Mouse (Mus musculus) layer of hippocampus, adult 8-10 months (tissue): Measurements from ENCODE around the gene Nxpe4. TPM values are rescaled to one million over a fixed set of nuclear protein-coding genes. Genes with fewer than 3 reads are reported as not detected.
A peak's percentile ranks its signal among the peaks of the same experiment; 100 is the strongest.

Experiments used
- DNase-seq, 2 experiments: peaks; one replicate each; pipeline ENCODE4 v3.0.0; 2022; ENCODE audit warnings: low spot score in 2 of 2
- total RNA-seq, 4 experiments: library from RNA; stranded (reverse); gene quantifications; 2 replicates each; pipeline ENCODE4 v1.2.4; 2022

Gene Nxpe4
- total RNA-seq, 4 experiments from 2014 or later, result 7.3 to 11.4 (median 9.7) TPM

- DNase-seq, result no peak
These were observed 154.0 kb downstream of the Nxpe4 start for GRCm38 (mm10) chr9:48315825-48316224.

DNA sequence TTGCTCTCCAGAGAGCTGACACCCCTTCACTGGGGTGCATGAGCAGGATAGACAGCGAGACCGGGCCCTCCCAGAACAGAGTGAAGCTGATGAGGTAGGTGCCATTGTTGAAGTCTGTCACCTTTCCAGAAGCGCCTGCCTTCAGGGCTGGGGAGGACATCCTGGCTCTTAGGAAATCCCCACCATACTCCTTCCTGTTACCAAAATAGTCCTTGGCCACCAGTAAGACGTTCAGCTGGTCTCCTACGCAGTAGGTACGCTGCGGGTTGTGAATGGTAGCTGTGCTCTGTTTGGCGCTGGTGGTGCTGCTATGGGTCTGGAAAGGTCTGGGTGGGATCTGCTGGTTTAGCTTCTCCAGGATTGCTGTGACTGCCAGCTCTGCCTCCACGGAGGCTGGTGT is 164.5 kb downstream of the Nxpe4 start:
- no peak for DNase-seq

- no peak for DNase-seq
These were observed 167.8 kb downstream of the Nxpe4 start for GRCm38 (mm10) chr9:48329597-48329996.

- DNase-seq, result no peak
These were observed 177.1 kb downstream of the Nxpe4 start for GRCm38 (mm10) chr9:48338783-48339455.

DNA sequence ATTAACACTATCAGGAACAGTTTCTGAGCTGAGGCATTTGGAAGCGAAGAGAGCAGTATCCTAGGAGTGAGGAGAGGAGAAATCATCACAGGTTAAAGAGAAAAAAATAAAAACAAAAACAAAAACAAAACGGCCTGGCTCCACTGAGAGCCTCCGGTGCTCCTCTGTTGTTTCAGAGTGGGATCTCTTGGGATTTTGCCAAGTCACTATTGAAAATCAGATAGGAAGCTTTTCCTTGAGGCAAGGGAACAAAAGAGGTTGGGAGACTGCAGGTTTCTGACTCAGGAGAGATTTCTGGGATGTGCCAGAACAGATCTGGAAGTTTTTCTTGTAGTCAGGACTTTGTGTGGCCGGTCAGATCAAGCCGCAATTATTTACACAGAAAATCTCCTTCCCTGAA is 177.7 kb downstream of the Nxpe4 start:
- no peak for DNase-seq

DNA sequence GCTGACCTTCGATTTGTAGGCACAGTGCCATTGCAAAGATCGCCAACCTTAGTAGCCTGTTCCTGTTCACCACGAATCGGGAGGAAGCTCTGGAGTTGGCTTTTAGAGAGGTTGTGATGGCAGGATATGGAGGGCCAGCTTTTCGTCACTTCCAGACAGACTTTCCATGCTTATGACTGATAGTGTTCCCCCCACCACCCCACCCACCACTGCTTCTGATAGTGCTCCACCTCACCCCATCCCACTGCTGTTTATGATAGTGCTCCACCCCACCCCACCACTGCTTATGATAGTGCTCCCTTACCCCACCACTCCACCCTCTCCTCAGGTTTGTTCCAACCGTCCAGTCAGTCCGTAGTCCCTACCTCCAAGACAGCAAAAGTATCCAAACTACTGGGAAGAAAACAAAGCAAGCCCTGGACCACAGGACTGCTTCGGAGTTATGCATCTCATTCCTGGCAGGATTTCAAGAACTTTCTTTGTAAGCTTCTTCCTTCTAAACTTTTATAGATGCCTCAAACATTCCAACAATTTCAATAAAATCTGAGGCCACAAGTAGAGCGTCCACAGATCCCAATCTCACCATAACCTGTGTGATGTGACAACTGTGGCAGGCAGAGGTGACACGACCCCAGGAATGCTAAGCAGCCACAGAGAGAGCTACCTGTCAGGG is 179.0 kb downstream of the Nxpe4 start:
- no peak for DNase-seq

GRCm38 (mm10) chr9:48345456-48345855 is 183.6 kb downstream of the Nxpe4 start:
- no peak for DNase-seq

GRCm38 (mm10) chr9:48345866-48346265 is 184.0 kb downstream of the Nxpe4 start:
- no peak for DNase-seq

GRCm38 (mm10) chr9:48353148-48353698 is 191.4 kb downstream of the Nxpe4 start, which contains the start of gene Nxpe2:
TSS of gene Nxpe2 (minus strand) at chr9:48353454.
- no peak for DNase-seq

- no peak for DNase-seq
These were observed 192.3 kb downstream of the Nxpe4 start for GRCm38 (mm10) chr9:48354122-48354521.

GRCm38 (mm10) chr9:48354793-48355192 is 193.0 kb downstream of the Nxpe4 start:
- DNase-seq, result peak; percentile 72 to 83

GRCm38 (mm10) chr9:48357097-48357496 is 195.3 kb downstream of the Nxpe4 start:
- DNase-seq, result no peak

GRCm38 (mm10) chr9:48360826-48361225 is 199.0 kb downstream of the Nxpe4 start:
- DNase-seq, result no peak

GRCm38 (mm10) chr9:48361815-48362631 is 200.2 kb downstream of the Nxpe4 start:
- DNase-seq, result no peak

DNA sequence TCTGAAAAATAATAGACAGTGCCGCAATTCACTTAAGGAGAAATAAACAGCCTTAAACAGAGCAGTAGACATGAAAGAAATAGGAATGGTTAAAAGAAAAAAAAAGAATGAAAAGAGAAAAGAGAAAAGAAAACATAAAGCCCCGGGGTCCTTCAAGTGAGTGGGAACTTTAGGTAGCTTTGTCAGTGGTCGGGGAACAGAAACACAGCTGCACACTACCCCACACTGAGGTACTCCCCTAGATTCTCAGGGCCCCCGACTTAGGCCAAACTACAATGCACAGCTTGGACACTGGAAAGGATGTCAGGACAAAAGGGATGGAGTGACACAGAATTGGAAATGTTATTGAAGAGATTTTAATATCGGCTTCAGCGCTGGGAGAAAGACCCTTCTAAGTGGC is 200.9 kb downstream of the Nxpe4 start:
- no peak for DNase-seq

DNA sequence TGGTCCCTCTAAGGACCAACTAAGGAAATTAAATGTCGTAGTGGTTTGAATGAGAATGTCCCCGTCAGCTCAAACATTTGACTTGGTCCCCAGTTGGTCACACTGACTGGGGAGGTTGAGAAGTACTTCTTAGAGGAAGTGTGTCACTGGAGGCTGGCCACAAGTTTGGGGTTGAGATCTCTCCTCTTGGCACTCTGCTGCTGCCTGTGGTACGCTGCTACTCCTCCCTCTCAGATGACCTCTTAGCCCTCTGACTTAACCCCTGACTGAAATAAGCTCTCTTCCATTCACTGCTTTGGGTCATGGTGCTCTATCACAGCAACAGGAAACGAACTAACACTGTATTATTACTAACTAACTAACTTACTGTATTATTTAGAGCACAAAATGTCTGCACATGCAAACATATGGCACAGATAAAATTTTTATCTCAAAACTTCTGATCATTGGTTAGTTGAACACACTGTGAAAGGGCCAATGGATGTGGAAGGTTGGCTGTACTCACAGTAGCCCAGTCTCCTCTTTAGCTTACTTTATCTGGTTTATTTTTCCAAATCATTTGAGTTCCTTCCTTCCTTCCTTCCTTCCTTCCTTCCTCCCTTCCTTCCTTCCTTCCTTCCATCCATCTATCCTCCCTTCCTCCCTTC is 211.5 kb downstream of the Nxpe4 start:
- no peak for DNase-seq

GRCm38 (mm10) chr9:48374357-48374756 is 212.5 kb downstream of the Nxpe4 start:
- DNase-seq, result no peak

DNA sequence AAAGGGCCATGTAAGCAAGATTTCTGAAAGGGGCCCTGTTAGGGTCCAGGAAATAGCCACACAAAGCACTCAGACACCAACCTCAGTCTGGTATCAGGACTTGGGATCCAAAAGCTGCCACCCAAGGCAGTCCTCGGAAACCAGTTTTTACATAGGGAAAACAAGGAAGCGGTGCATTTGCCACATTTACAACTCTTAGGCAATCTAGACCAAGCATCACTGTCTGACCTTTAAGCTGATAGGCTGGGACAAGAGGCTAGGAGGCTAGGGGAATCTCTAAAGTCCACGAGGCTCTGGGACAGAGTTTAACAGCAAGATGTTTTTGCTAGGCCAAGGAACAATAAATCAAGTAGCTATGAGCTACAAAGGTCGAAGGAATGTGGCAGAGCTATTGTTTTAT is 226.6 kb downstream of the Nxpe4 start:
- DNase-seq, result no peak

GRCm38 (mm10) chr9:48389983-48390382 is 228.2 kb downstream of the Nxpe4 start:
- no peak for DNase-seq

GRCm38 (mm10) chr9:48403590-48404209 is 241.9 kb downstream of the Nxpe4 start:
- no peak for DNase-seq

GRCm38 (mm10) chr9:48404687-48405086 is 242.9 kb downstream of the Nxpe4 start:
- DNase-seq, result no peak
